Mouse (Mus musculus) forebrain, embryonic 10.5 days (tissue): ENCODE results near the gene Tmem9b. TPM values are rescaled to one million over a fixed set of nuclear protein-coding genes. Genes with fewer than 3 reads are reported as not detected.

Experiments
- DNase-seq: peaks from one replicate; pipeline ENCODE4 v3.0.0-alpha.2; 2017; ENCODE audit warnings: low spot score; ENCODE audit errors: extremely low spot score
- H3K27ac ChIP-seq: fragments of 300-500 bp; sonication (generic); 2 replicates; pipeline ENCODE4 v1.5.1; 2016; ENCODE audit warnings: mild to moderate bottlenecking
- H3K27me3 ChIP-seq: fragments of 300-500 bp; sonication (generic); 2 replicates; pipeline ENCODE4 v1.6.1; 2016; ENCODE audit warnings: mild to moderate bottlenecking; ENCODE audit not compliant: poor library complexity, severe bottlenecking
- H3K36me3 ChIP-seq: fragments of 300-500 bp; sonication (generic); replicated peaks from 2 replicates; pipeline ENCODE4 v1.6.1; 2016; ENCODE audit warnings: mild to moderate bottlenecking, moderate library complexity
- H3K4me1 ChIP-seq: fragments of 300-500 bp; sonication (generic); 2 replicates; pipeline ENCODE4 v1.6.1; 2016
- H3K4me3 ChIP-seq: fragments of 300-500 bp; sonication (generic); 2 replicates; pipeline ENCODE4 v1.5.1; 2016; ENCODE audit warnings: mild to moderate bottlenecking, moderate library complexity
- H3K9me3 ChIP-seq: fragments of 300-500 bp; sonication (generic); 2 replicates; pipeline ENCODE4 v1.6.1; 2016; ENCODE audit warnings: mild to moderate bottlenecking, moderate library complexity
- WGBS: fragments of 180-500 bp; shearing (Covaris S2); methylation state at CpG from one replicate; pipeline ENCODE4 v1.1.7; 2016; 5-methylcytosine and 5-hydroxymethylcytosine counted together
- polyA plus RNA-seq: library from polyadenylated mRNA; unstranded; fragments of >200 nt; fragmentation: Nextera tagmentation; extraction: Ambion mirVana; gene quantifications from 2 replicates; pipeline ENCODE4 v1.2.1, GENCODE M21; 2016

Gene Tmem9b
- polyA plus RNA-seq, 1 experiment from 2014 or later: 31.1 TPM

DNA sequence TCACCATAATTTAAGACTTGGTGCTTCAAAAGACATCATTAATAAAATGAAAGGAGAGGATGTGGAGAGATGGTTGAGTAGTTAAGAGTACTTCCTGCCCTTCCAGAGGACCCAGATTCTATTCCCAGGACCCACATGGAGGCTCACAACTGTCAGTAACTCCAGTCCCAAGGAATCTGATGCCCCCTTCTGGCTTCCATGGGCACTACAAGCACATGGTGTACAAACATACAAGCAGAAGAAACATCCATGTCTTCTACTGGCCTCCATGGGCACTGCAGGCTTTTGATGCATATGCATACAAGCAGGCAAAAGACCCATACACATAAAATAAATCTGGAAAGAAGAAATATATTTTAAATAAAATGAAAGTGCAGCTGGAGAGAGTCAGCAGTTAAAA lies 52.5 kb downstream of the Tmem9b start:
- Histone ChIP-seq H3K4me3 (no peak overlapping the region), H3K27ac (no peak overlapping the region), H3K36me3 (no peaks in the 10 kb centered on the region), H3K27me3 (peaks cover 11% of the 10 kb centered on the region), H3K9me3 (no peaks in the 10 kb centered on the region), H3K4me1 (peaks cover 24% of the 10 kb centered on the region)
- no peak for DNase-seq

DNA sequence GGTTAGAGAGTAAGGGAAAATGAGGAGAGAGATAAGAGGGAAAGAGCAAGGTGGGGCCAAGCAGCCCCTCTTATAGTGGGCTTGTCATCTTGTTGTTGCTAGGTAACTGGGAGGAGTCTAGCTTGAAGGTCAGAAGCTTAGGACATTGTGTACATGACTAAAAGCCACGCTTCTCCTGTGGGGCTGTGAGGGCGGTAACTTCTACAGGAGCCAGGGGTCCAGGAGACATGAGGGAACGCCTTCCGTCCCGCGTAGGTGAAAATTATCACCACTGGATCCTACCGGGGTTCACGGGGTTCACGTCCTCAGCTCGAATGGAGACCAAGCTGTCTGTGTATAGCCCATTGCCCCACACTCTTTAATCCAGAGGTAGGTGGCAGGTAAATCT lies 57.3 kb downstream of the Tmem9b start:
- no peak for DNase-seq
- H3K36me3 ChIP-seq: no peaks in the 10 kb centered on the region
- no peaks in the 10 kb centered on the region for H3K27me3 ChIP-seq
- H3K4me1 ChIP-seq: peaks cover 4% of the 10 kb centered on the region; the same call in 1 of the 2 replicates
- no peak overlapping the region for H3K4me3 ChIP-seq
- no peak overlapping the region for H3K27ac ChIP-seq
- WGBS: 90% methylated on average over 10 of the region's 10 CpGs
- H3K9me3 ChIP-seq: no peaks in the 10 kb centered on the region

DNA sequence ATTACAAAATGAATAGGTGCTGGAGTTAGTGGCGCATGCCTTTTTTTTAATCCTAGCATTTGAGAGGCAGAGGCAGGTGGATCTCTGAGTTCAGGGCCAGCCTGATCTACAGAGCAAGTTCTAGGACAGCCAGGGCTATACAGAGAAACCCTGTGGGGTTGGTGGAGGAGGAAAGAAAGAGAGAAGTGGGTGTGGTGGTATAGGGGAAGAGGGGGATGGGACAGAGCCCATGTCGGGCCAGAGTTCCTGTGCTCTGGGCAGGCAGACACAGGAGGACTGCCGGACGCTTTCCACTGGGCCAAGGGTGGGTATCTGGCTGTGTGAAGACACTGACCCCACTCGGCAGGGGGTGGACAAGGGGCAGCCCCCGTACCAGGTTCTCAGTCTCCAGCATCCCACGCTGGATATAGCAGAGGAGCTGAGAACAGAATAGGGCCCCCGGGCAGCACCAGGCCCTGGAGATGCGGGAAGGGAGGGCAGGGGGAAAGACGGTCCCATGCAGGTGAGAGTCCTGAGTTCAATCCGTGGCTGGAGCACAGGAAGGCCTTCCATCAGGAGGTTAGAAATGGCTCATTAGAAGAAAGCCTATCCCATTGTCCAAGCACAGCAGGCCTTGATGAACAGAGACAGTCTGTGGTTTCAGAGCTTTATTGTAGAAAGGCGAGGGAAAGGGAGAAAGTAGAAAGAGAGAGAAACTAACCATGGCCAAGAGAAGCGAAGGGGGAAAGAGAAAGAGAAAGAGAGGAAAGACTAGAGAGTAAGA lies 57.9 kb downstream of the Tmem9b start:
- Histone ChIP-seq H3K4me3 (no peak overlapping the region), H3K9me3 (no peaks in the 10 kb centered on the region), H3K27me3 (no peaks in the 10 kb centered on the region), H3K4me1 (peaks cover 4% of the 10 kb centered on the region; the same call in 1 of the 2 replicates), H3K36me3 (no peaks in the 10 kb centered on the region), H3K27ac (no peak overlapping the region)
- WGBS: 80% methylated on average over 13 of the region's 13 CpGs
- no peak for DNase-seq

DNA sequence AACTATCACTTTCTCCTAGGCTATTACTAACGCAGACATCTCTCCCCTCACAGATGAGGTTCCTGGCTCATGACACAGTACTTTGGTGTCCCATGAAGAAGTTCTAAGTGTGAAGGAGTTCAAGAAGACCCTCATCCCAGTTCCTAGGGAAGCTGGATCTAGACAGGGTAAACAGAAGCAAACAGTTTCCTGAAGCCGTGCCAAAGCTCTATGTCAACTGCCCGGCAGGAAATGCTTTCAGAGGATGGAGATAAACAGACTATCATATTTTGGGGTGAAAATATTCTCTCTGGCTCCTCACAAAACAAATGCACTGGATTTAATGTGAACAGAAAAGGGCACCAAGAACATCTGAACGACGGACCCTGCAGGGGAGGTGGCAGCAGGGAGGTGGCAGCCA lies 61.7 kb downstream of the Tmem9b start:
- no peaks in the 10 kb centered on the region for H3K9me3 ChIP-seq
- no peaks in the 10 kb centered on the region for H3K27me3 ChIP-seq
- H3K4me1 ChIP-seq: peaks cover 23% of the 10 kb centered on the region
- WGBS: 92% methylated on average over 5 of the region's 5 CpGs
- no peaks in the 10 kb centered on the region for H3K36me3 ChIP-seq
- no peak overlapping the region for H3K4me3 ChIP-seq
- DNase-seq: no peak
- H3K27ac ChIP-seq: no peak overlapping the region

DNA sequence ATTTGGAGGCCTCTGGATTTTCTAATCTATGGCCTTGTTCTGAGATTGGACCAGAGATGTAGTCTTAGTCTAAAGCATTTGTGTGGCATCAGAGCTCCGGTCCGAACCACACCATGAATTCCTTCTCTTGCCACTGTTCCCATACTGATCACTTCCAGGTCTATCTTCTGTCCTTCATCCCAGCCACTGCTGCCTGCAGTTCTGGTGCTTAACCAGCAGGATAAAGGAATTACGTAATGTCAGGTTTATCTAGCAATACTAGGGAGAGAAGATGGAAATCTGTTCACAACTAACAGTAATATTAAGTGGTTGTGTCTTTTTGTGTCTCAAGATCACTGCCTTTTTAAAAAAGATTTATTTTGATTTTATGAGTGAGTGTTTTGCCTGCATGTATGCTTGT lies 62.6 kb downstream of the Tmem9b start:
- Histone ChIP-seq H3K36me3 (no peaks in the 10 kb centered on the region), H3K4me3 (no peak overlapping the region), H3K4me1 (peaks cover 23% of the 10 kb centered on the region), H3K27ac (no peak overlapping the region), H3K9me3 (no peaks in the 10 kb centered on the region), H3K27me3 (no peaks in the 10 kb centered on the region)
- no peak for DNase-seq
- 89% methylated on average over 3 of the region's 3 CpGs for WGBS

DNA sequence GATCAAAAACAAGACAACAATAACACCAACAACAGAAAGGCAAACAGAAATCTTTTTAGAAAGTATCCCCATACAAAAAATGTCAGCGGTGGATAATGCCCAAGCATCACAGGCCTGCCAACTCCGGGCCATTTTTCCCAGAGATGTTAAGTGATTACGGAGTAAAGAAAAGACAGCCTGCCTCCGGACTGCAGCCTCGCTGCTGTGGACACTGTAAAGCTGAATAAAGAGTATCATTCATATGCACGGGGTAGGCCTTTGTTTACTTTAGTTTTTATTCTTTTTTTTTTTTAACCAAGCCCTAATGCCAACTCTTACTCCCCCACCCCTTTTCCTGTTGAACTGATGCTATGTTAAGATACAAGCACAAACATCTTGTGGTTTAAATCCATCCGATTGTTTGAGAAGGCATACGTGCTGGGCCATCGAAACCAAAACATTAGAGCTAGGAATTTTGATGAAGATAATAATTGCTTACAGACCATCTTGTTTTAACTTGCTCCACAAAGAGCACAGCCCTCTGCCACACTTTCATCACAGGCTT lies 66.0 kb downstream of the Tmem9b start:
- no peak overlapping the region for H3K4me3 ChIP-seq
- WGBS: 64% methylated on average over 9 of the region's 9 CpGs
- no peak for DNase-seq
- H3K36me3 ChIP-seq: no peaks in the 10 kb centered on the region
- H3K27me3 ChIP-seq: no peaks in the 10 kb centered on the region
- H3K9me3 ChIP-seq: no peaks in the 10 kb centered on the region
- no peak overlapping the region for H3K27ac ChIP-seq
- H3K4me1 ChIP-seq: peaks cover 19% of the 10 kb centered on the region

Other genes starting within 250 kb of the Tmem9b start
- gene Trim66, start 244.7 kb downstream of the Tmem9b start, polyA plus RNA-seq: 0.06 and 0.09 TPM in 2 replicates
- gene Rpl27a, start 233.7 kb downstream of the Tmem9b start, polyA plus RNA-seq: 133 and 134 TPM in 2 replicates
- gene St5, start 49.3 kb downstream of the Tmem9b start, polyA plus RNA-seq: 33.5 and 37.9 TPM in 2 replicates
- gene Akip1, start 49.2 kb downstream of the Tmem9b start, polyA plus RNA-seq: 27.6 and 29.1 TPM in 2 replicates
- 0.20 and 0.25 TPM in 2 replicates for gene BC051019, start 29.0 kb downstream of the Tmem9b start, polyA plus RNA-seq
- gene Ascl3, start 21.1 kb downstream of the Tmem9b start, polyA plus RNA-seq: not detected in 2 replicates
- gene Nrip3, start 29.1 kb upstream of the Tmem9b start, polyA plus RNA-seq: 0.56 and 0.87 TPM in 2 replicates
- gene Scube2, start 112.8 kb upstream of the Tmem9b start, polyA plus RNA-seq: 1.4 and 1.8 TPM in 2 replicates
- 29.4 and 29.7 TPM in 2 replicates for gene Dennd5a, start 207.6 kb upstream of the Tmem9b start, polyA plus RNA-seq
- gene Tmem41b, start 234.1 kb upstream of the Tmem9b start, polyA plus RNA-seq: 66.1 and 71.6 TPM in 2 replicates